Comparison of ENCODE assay signal across 8 mouse cellular contexts in genomic region chr3:108445366-108445705, GRCm38 (mm10). TPM values are rescaled to one million over a fixed set of nuclear protein-coding genes. Genes with fewer than 3 reads are reported as not detected.
DNase-seq lines count a peak whose midpoint lies in the region; ATAC-seq and TF ChIP-seq lines count a peak whose summit lies in the region.

No protein-coding gene starts in this region.

- H3K9me3 ChIP-seq in embryonic facial prominence, embryonic 14.5 days (ENCODE audit: control insufficient read depth, low read length): no peaks in the 10 kb centered on the region
- no peaks in the 10 kb centered on the region for H3K9me3 ChIP-seq in intestine, embryonic 16.5 days (ENCODE audit: control insufficient read depth, low read length)
- no peaks in the 10 kb centered on the region for H3K9me3 ChIP-seq in neural tube, embryonic 13.5 days

- no peaks in the 10 kb centered on the region for H3K27me3 ChIP-seq in liver, adult 2 months (ENCODE audit: control insufficient read depth, insufficient read depth, low read length)
- no peaks in the 10 kb centered on the region for H3K27me3 ChIP-seq in embryonic facial prominence, embryonic 14.5 days (replicated peaks; ENCODE audit: control insufficient read depth, insufficient read depth, low read length)
- no peaks in the 10 kb centered on the region for H3K27me3 ChIP-seq in intestine, embryonic 16.5 days (replicated peaks; ENCODE audit: control insufficient read depth, insufficient read depth, low read length)
- H3K27me3 ChIP-seq in neural tube, embryonic 13.5 days: no peaks in the 10 kb centered on the region

- peaks cover 24% of the 10 kb centered on the region for H3K79me2 ChIP-seq in liver, adult 2 months (ENCODE audit: control insufficient read depth, insufficient read depth, low read length)

- H3K4me1 ChIP-seq in liver, adult 2 months (ENCODE audit: control insufficient read depth, insufficient read depth, low read length): peaks cover 2% of the 10 kb centered on the region
- H3K4me1 ChIP-seq in embryonic facial prominence, embryonic 14.5 days (ENCODE audit: control insufficient read depth, insufficient read depth, low read length): peaks cover 18% of the 10 kb centered on the region
- H3K4me1 ChIP-seq in intestine, embryonic 16.5 days (ENCODE audit: control insufficient read depth, insufficient read depth, low read length): peaks cover 8% of the 10 kb centered on the region; the same call in 1 of the 2 replicates
- H3K4me1 ChIP-seq in neural tube, embryonic 13.5 days (replicated peaks): peaks cover 50% of the 10 kb centered on the region

- no peak for TF ChIP-seq CTCF in liver, adult 2 months (IDR thresholded peaks at IDR 0.05; ENCODE audit: low read depth, low read length)

- peak overlapping the region; percentile 58 for H3K9ac ChIP-seq in liver, adult 2 months (ENCODE audit: low read depth, low read length)
- peak overlapping the region; percentile 70 for H3K9ac ChIP-seq in embryonic facial prominence, embryonic 14.5 days (ENCODE audit: low read depth, low read length)
- H3K9ac ChIP-seq in intestine, embryonic 16.5 days (ENCODE audit: low read depth, low read length): peak overlapping the region; percentile 84
- peak overlapping the region; percentile 90 for H3K9ac ChIP-seq in neural tube, embryonic 13.5 days

- 0 out of 2 replicates have a peak overlapping the region, but pooled peaks have one; percentile 3 for H3K27ac ChIP-seq in liver, adult 2 months (replicated peaks; ENCODE audit: insufficient read depth, low read depth, low read length)
- H3K27ac ChIP-seq in embryonic facial prominence, embryonic 14.5 days (replicated peaks; ENCODE audit: low read depth, low read length): peak overlapping the region; percentile 71; the same call in 1 of the 2 replicates
- peak overlapping the region; percentile 83 for H3K27ac ChIP-seq in intestine, embryonic 16.5 days (ENCODE audit: low read length)
- peak overlapping the region; percentile 90 for H3K27ac ChIP-seq in neural tube, embryonic 13.5 days (replicated peaks)

- DNase-seq in liver, adult 2 months (ENCODE audit: extremely low read depth, low read depth, low spot score): no peak
- DNase-seq in liver: no peak
- DNase-seq in embryonic facial prominence, embryonic 14.5 days (ENCODE audit: low spot score): no peak
- DNase-seq in thymus, postnatal 0 days (ENCODE audit: low spot score): no peak
- DNase-seq in gastrocnemius, postnatal 25 days: no peak

- TF ChIP-seq POLR2A in liver, adult 2 months (IDR thresholded peaks at IDR 0.05; ENCODE audit: extremely low read depth, insufficient read depth, low read length): no peak

- no peak for ATAC-seq in embryonic facial prominence, embryonic 14.5 days (ENCODE audit: low read depth)
- ATAC-seq in intestine, embryonic 16.5 days: peak; percentile 22
- ATAC-seq in neural tube, embryonic 13.5 days (ENCODE audit: low read depth): no peak; the same call in 1 of the 2 replicates
- ATAC-seq in megakaryocyte progenitor cell, adult 5-6 weeks (replicated peaks; ENCODE audit: poor library complexity): no peak; the same call in 1 of the 2 replicates

- peak overlapping the region; percentile 93 for H3K4me2 ChIP-seq in embryonic facial prominence, embryonic 14.5 days (ENCODE audit: low read depth, low read length)
- peak overlapping the region; percentile 86 for H3K4me2 ChIP-seq in intestine, embryonic 16.5 days (ENCODE audit: low read depth, low read length)
- H3K4me2 ChIP-seq in neural tube, embryonic 13.5 days: peak overlapping the region; percentile 96

- no peaks in the 10 kb centered on the region for H3K36me3 ChIP-seq in liver, adult 2 months (ENCODE audit: control insufficient read depth, insufficient read depth, low read length)
- 0 out of 2 replicates have a peak, but pooled peaks cover 10% of the 10 kb centered on the region for H3K36me3 ChIP-seq in embryonic facial prominence, embryonic 14.5 days (ENCODE audit: control insufficient read depth, insufficient read depth, low read length)
- H3K36me3 ChIP-seq in intestine, embryonic 16.5 days (ENCODE audit: control insufficient read depth, insufficient read depth, low read length): no peaks in the 10 kb centered on the region
- peaks cover 9% of the 10 kb centered on the region; the same call in 1 of the 2 replicates for H3K36me3 ChIP-seq in neural tube, embryonic 13.5 days

- H3K4me3 ChIP-seq in liver, adult 2 months (ENCODE audit: insufficient read depth, low read depth, low read length): peak overlapping the region; percentile 81
- peak overlapping the region; percentile 71 for H3K4me3 ChIP-seq in embryonic facial prominence, embryonic 14.5 days (ENCODE audit: low read depth, low read length)
- H3K4me3 ChIP-seq in intestine, embryonic 16.5 days (ENCODE audit: low read length): peak overlapping the region; percentile 75
- H3K4me3 ChIP-seq in neural tube, embryonic 13.5 days: peak overlapping the region; percentile 84

- WGBS in liver, adult 2 months: 13% methylated on average over 6 of the region's 6 CpGs
- WGBS in embryonic facial prominence, embryonic 14.5 days: 14% methylated on average over 6 of the region's 6 CpGs
- 16% methylated on average over 6 of the region's 6 CpGs for WGBS in intestine, embryonic 16.5 days
- WGBS in neural tube, embryonic 13.5 days: 13% methylated on average over 6 of the region's 6 CpGs

RNA-seq across cellular contexts. Expression of gene Sars, which starts 0.3 kb away (rescaled TPM):
- total RNA-seq in liver, adult 2 months (2014; rRNA removed): 31.3 and 35.5 TPM in 2 replicates
- 21.3 and 24.7 TPM in 2 replicates for polyA plus RNA-seq in liver, adult 2 months (2012; rRNA removed)
- polyA plus RNA-seq in embryonic facial prominence, embryonic 14.5 days (2014; fragmentation: Nextera tagmentation; extraction: Ambion mirVana): 111 and 125 TPM in 2 replicates
- 166 and 168 TPM in 2 replicates for polyA plus RNA-seq in intestine, embryonic 16.5 days (2015; fragmentation: Nextera tagmentation; extraction: Ambion mirVana)
- polyA plus RNA-seq in neural tube, embryonic 13.5 days (2015; fragmentation: Nextera tagmentation; extraction: Ambion mirVana): 210 and 223 TPM in 2 replicates
- 122 and 127 TPM in 2 replicates for polyA plus RNA-seq in thymus, postnatal 0 days (2015; fragmentation: Nextera tagmentation; extraction: Ambion mirVana)
- 19.0 and 26.5 TPM in 2 replicates for total RNA-seq in megakaryocyte progenitor cell, adult 5-6 weeks (2015)
- total RNA-seq in megakaryocyte progenitor cell, adult 5-6 weeks (2017): 249 and 357 TPM in 2 replicates
- total RNA-seq in gastrocnemius, postnatal 25 days (2021): 100 to 1,000 TPM; 105 to 114 TPM

RNA-seq across cellular contexts. Expression of gene Celsr2, which starts 30.0 kb away (rescaled TPM):
- 0.18 and 0.47 TPM in 2 replicates for total RNA-seq in liver, adult 2 months (2014; rRNA removed)
- 0.60 and 0.61 TPM in 2 replicates for polyA plus RNA-seq in liver, adult 2 months (2012; rRNA removed)
- polyA plus RNA-seq in embryonic facial prominence, embryonic 14.5 days (2014; fragmentation: Nextera tagmentation; extraction: Ambion mirVana): 11.8 and 13.9 TPM in 2 replicates
- 2.6 and 3.0 TPM in 2 replicates for polyA plus RNA-seq in intestine, embryonic 16.5 days (2015; fragmentation: Nextera tagmentation; extraction: Ambion mirVana)
- polyA plus RNA-seq in neural tube, embryonic 13.5 days (2015; fragmentation: Nextera tagmentation; extraction: Ambion mirVana): 37.6 and 44.1 TPM in 2 replicates
- 2.2 and 3.4 TPM in 2 replicates for polyA plus RNA-seq in thymus, postnatal 0 days (2015; fragmentation: Nextera tagmentation; extraction: Ambion mirVana)
- 1.1 and 1.6 TPM in 2 replicates for total RNA-seq in megakaryocyte progenitor cell, adult 5-6 weeks (2015)
- total RNA-seq in megakaryocyte progenitor cell, adult 5-6 weeks (2017): 0.20 and 0.42 TPM in 2 replicates
- 1 to 10 TPM; 4.8 to 5.9 TPM for total RNA-seq in gastrocnemius, postnatal 25 days (2021)

Comparison
In these comparisons a context has a peak if more than half of its experiments do, and no peak if none do; other contexts are left out.
1. H3K27ac ChIP-seq: peak in every context shown above with its lines; median percentile 90 in neural tube, embryonic 13.5 days; 83 in intestine, embryonic 16.5 days; 71 in embryonic facial prominence, embryonic 14.5 days; 3 in liver, adult 2 months.